Mouse (Mus musculus) thymus, postnatal 10 days (tissue): ENCODE measurements at regions not wholly inside any gene's neighbourhood (a gene's known extent, or its start where the extent isn't known, plus 50 kb on each side); places are given as distances from the start of the nearest gene placed in this dataset.

Experiments used
- DNase-seq, 2 experiments: peaks; one replicate each; pipeline ENCODE4 v3.0.0; 2021; ENCODE audit warnings: low spot score in 2 of 2

GRCm38 (mm10) chr13:101127262-101127661 is 294.0 kb upstream of the Slc30a5 start:
- DNase-seq, result no peak

- DNase-seq, result no peak
These were observed 284.1 kb upstream of the Slc30a5 start for GRCm38 (mm10) chr13:101117311-101117710.

- no peak for DNase-seq
These were observed 282.1 kb upstream of the Slc30a5 start for GRCm38 (mm10) chr13:101115296-101115695.

GRCm38 (mm10) chr13:101112176-101112575 is 278.9 kb upstream of the Slc30a5 start:
- DNase-seq, result no peak

GRCm38 (mm10) chr13:101111773-101112172 is 278.5 kb upstream of the Slc30a5 start:
- DNase-seq, result no peak

- no peak for DNase-seq
These were observed 267.4 kb upstream of the Slc30a5 start for GRCm38 (mm10) chr13:101100621-101101020.

- no peak for DNase-seq
These were observed 263.6 kb upstream of the Slc30a5 start for GRCm38 (mm10) chr13:101096856-101097255.

GRCm38 (mm10) chr13:101096221-101096620 is 263.0 kb upstream of the Slc30a5 start:
- DNase-seq, result no peak

- DNase-seq, result no peak
These were observed 262.0 kb upstream of the Slc30a5 start for GRCm38 (mm10) chr13:101095057-101095831.

- DNase-seq, result no peak
These were observed 259.5 kb upstream of the Slc30a5 start for GRCm38 (mm10) chr13:101092743-101093131.

GRCm38 (mm10) chr13:101092033-101092742 is 259.0 kb upstream of the Slc30a5 start:
- DNase-seq, result no peak

- DNase-seq, result no peak
These were observed 252.0 kb upstream of the Slc30a5 start for GRCm38 (mm10) chr13:101085182-101085581.

GRCm38 (mm10) chr13:101084193-101084592 is 251.0 kb upstream of the Slc30a5 start:
- no peak for DNase-seq

- DNase-seq, result no peak
These were observed 250.2 kb upstream of the Slc30a5 start for GRCm38 (mm10) chr13:101083416-101083815.

- no peak for DNase-seq
These were observed 235.3 kb upstream of the Slc30a5 start for GRCm38 (mm10) chr13:101068489-101068888.

- no peak for DNase-seq
These were observed 229.4 kb upstream of the Slc30a5 start for GRCm38 (mm10) chr13:101062582-101062981.

GRCm38 (mm10) chr13:101061233-101062144 is 228.3 kb upstream of the Slc30a5 start:
- DNase-seq, result no peak

- DNase-seq, result no peak
These were observed 216.3 kb upstream of the Slc30a5 start for GRCm38 (mm10) chr13:101049511-101049910.

- DNase-seq, result no peak
These were observed 199.4 kb upstream of the Slc30a5 start for GRCm38 (mm10) chr13:101032594-101032993.

GRCm38 (mm10) chr13:101026043-101026442 is 192.8 kb upstream of the Slc30a5 start:
- DNase-seq, result no peak

GRCm38 (mm10) chr13:101025488-101025887 is 192.3 kb upstream of the Slc30a5 start:
- DNase-seq, result no peak

- DNase-seq, result no peak
These were observed 191.7 kb upstream of the Slc30a5 start for GRCm38 (mm10) chr13:101024971-101025370.
